Mouse (Mus musculus) layer of hippocampus, postnatal 25 days (tissue): ENCODE measurements at regions not wholly inside any gene's neighbourhood (a gene's known extent, or its start where the extent isn't known, plus 50 kb on each side); places are given as distances from the start of the nearest gene placed in this dataset.
"Not testable (repeated sequence)": the region's sequence is repeated elsewhere in the genome, so short reads cannot be mapped to it uniquely, and the experiment has no call there.

Experiments
- DNase-seq, 2 experiments: peaks; one replicate each; pipeline ENCODE4 v3.0.0; 2022; ENCODE audit warnings: mixed read lengths in 2 of 2, low spot score in 1 of 2; ENCODE audit errors: extremely low spot score in 1 of 2

- DNase-seq, result no peak
These were observed 180.8 kb downstream of the Cdh9 start for GRCm38 (mm10) chr15:16909396-16909795.

GRCm38 (mm10) chr15:16909941-16910340, 181.4 kb downstream of the Cdh9 start:
- not testable (repeated sequence) for DNase-seq

- DNase-seq, result no peak
These were observed 186.5 kb downstream of the Cdh9 start for GRCm38 (mm10) chr15:16914966-16915569.

GRCm38 (mm10) chr15:16923246-16923645, 194.7 kb downstream of the Cdh9 start:
- DNase-seq, result no peak

- DNase-seq, result no peak
These were observed 204.7 kb downstream of the Cdh9 start for GRCm38 (mm10) chr15:16933137-16933677.

GRCm38 (mm10) chr15:16934438-16934837, 205.9 kb downstream of the Cdh9 start:
- no peak for DNase-seq

- not testable (repeated sequence) for DNase-seq
These were observed 247.3 kb downstream of the Cdh9 start for GRCm38 (mm10) chr15:16975821-16976220.

GRCm38 (mm10) chr15:16990848-16991247, 262.3 kb downstream of the Cdh9 start:
- DNase-seq, result no peak

GRCm38 (mm10) chr15:16995667-16996066, 267.1 kb downstream of the Cdh9 start:
- DNase-seq, result no peak

GRCm38 (mm10) chr15:17006139-17006538, 277.6 kb downstream of the Cdh9 start:
- no peak for DNase-seq

- DNase-seq, result no peak
These were observed 279.3 kb downstream of the Cdh9 start for GRCm38 (mm10) chr15:17007811-17008210.

- DNase-seq, result no peak
These were observed 320.5 kb downstream of the Cdh9 start for GRCm38 (mm10) chr15:17048867-17049628.

- no peak for DNase-seq
These were observed 341.2 kb downstream of the Cdh9 start for GRCm38 (mm10) chr15:17069772-17070171.

- DNase-seq, result no peak
These were observed 355.5 kb downstream of the Cdh9 start for GRCm38 (mm10) chr15:17084030-17084429.

- DNase-seq, result no peak
These were observed 360.2 kb downstream of the Cdh9 start for GRCm38 (mm10) chr15:17088644-17089228.

GRCm38 (mm10) chr15:17098927-17099326, 370.4 kb downstream of the Cdh9 start:
- peak; percentile 45 to 84 for DNase-seq

GRCm38 (mm10) chr15:17101182-17101581, 372.6 kb downstream of the Cdh9 start:
- DNase-seq, result no peak

- DNase-seq, result no peak
These were observed 407.2 kb downstream of the Cdh9 start for GRCm38 (mm10) chr15:17135721-17136120.

- no peak for DNase-seq
These were observed 451.6 kb downstream of the Cdh9 start for GRCm38 (mm10) chr15:17180164-17180563.

- no peak for DNase-seq
These were observed 452.9 kb downstream of the Cdh9 start for GRCm38 (mm10) chr15:17181358-17182022.

- DNase-seq, result peak in 1 of 2 experiments; percentile 41
These were observed 466.9 kb downstream of the Cdh9 start for GRCm38 (mm10) chr15:17195439-17195838.
